Mouse (Mus musculus): Measurements from ENCODE around the gene Wdr74. TPM values are rescaled to one million over a fixed set of nuclear protein-coding genes. Genes with fewer than 3 reads are reported as not detected.

Wdr74 gene
- polyA plus RNA-seq, 1 experiment from 2014 or later, result 36.8 TPM

DNA sequence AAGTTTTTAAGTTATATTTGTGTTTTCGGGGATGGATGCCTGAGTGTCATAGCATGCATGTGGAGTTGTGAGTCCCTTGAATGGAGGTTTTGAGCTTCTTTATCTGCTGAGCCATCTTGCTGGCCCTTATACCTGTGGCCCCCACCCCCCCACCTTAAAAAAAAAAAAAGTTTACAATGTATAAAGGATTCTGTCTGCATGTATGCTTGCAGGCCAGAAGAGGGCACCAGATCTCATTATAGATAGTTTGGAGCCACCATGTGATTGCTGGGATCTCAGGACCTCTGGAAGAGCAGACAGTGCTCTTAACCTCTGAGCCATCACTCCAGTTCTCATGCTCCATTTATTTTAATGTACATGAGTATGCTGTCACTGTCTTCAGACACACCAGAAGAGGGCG is 11.7 kb downstream of the Wdr74 start:
- no peak for DNase-seq
- peak; percentile 31; the same call in 1 of the 2 replicates for ATAC-seq

DNA sequence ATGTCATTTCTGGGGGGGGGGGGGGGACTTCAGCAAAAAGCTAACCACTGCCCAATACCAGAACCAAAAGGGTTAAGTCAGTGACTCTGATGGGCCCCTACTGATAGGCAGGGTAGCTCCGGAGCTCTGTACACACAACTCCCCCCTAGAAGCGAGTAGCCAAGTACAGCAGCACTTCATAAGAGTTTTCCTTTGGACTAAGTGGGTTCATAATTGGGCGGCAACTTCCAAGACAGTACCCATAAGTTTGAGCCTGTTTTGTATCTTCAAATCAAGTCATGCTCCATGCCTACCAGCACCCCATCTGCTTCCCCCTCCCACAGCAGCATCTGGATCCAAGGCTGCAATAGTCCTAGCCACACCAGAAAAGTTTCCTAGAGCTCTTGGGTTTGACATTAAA is 20.0 kb downstream of the Wdr74 start:
- Histone ChIP-seq H3K4me2 (ENCODE audit: low read depth, low read length) (peak overlapping the region; percentile 86), H3K9ac (replicated peaks) (peak overlapping the region; percentile 97), H3K4me1 (ENCODE audit: insufficient read depth) (peaks cover 27% of the 10 kb centered on the region), H3K4me3 (ENCODE audit: low read depth, low read length) (0 out of 2 replicates have a peak overlapping the region, but pooled peaks have one; percentile 94), H3K27me3 (ENCODE audit: insufficient read depth, low read length) (no peaks in the 10 kb centered on the region), H3K36me3 (replicated peaks; ENCODE audit: insufficient read depth, low read length) (peaks cover 44% of the 10 kb centered on the region), H3K9me3 (ENCODE audit: low read length) (no peaks in the 10 kb centered on the region), H3K27ac (ENCODE audit: low read depth) (no peak overlapping the region; the same call in 1 of the 2 replicates)
- 53% methylated on average over 3 of the region's 3 CpGs for WGBS (ENCODE audit: insufficient replicate concordance)
- no peak for TF ChIP-seq CTCF (IDR thresholded peaks at IDR 0.05; ENCODE audit: low read depth)
- no peak for TF ChIP-seq EP300 (IDR thresholded peaks at IDR 0.05; ENCODE audit: low read depth)
- no peak for DNase-seq
- ATAC-seq, result no peak

More for the DNA sequence above, 11.7 kb downstream of the Wdr74 start:
- WGBS (ENCODE audit: insufficient replicate concordance), result 63% methylated on average over 2 of the region's 2 CpGs
- H3K9ac ChIP-seq (replicated peaks), result no peak overlapping the region
- peaks cover 81% of the 10 kb centered on the region for H3K36me3 ChIP-seq (replicated peaks; ENCODE audit: insufficient read depth, low read length)
- H3K4me1 ChIP-seq (ENCODE audit: insufficient read depth), result peaks cover 8% of the 10 kb centered on the region; the same call in 1 of the 2 replicates
- no peak overlapping the region for H3K27ac ChIP-seq (ENCODE audit: low read depth)
- TF ChIP-seq EP300 (IDR thresholded peaks at IDR 0.05; ENCODE audit: low read depth) (no peak), CTCF (IDR thresholded peaks at IDR 0.05; ENCODE audit: low read depth) (peak; percentile 63)
- H3K4me2 ChIP-seq (ENCODE audit: low read depth, low read length), result no peak overlapping the region
- H3K9me3 ChIP-seq (ENCODE audit: low read length), result no peaks in the 10 kb centered on the region
- no peak overlapping the region for H3K4me3 ChIP-seq (ENCODE audit: low read depth, low read length)
- H3K27me3 ChIP-seq (ENCODE audit: insufficient read depth, low read length), result no peaks in the 10 kb centered on the region

DNA sequence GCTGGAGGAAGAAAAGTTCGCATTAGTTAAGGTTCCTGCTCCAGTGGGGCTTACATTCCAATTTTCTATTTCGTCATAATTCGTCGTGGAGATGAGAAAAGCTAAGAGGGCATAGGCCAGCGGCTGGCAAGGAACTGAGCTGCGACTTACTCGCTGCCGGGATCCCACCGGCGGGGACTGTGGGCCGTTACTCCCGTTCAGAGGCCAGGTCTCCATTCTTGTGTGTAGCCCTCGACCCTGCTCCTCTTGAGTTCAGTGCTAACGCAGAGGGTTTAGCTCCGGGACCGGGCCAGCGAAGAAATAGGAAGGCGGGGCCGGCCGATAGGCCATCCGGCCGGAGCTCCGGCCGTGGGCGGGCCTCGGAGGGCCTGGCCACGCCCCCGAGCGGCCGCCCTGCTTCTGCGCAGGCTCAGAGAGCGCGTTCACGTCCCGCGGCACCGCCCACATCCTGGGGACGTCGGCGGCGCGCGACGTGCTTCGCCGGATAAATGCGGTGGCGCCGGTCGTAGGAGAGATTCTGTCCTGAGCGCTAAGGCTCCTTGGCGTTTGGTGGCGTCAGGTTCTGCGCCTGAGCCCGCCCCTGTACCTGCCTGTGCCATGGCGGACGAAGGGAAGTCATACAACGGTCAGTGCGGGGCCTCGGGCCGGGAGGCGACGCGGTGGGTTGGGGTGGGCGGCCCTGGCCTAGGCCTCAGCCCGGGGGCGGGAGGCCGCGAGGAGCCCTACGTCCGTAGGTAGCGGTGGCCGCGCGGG is 21.2 kb downstream of the Wdr74 start, which contains the start of gene Nxf1:
Gene Nxf1, plus strand, starts transcription at position 439 of the 753 bp plus-strand sequence.
- H3K27ac ChIP-seq (ENCODE audit: low read depth), result peak within 1 kb of the TSS; percentile 94
- H3K9me3 ChIP-seq (ENCODE audit: low read length), result no peaks in the 10 kb centered on the region
- H3K36me3 ChIP-seq (replicated peaks; ENCODE audit: insufficient read depth, low read length), result peaks cover 34% of the 10 kb centered on the region
- peaks cover 27% of the 10 kb centered on the region for H3K4me1 ChIP-seq (ENCODE audit: insufficient read depth)
- under 1% methylated on average over 71 of the region's 75 CpGs for WGBS (ENCODE audit: insufficient replicate concordance)
- DNase-seq (peak; percentile 97), ATAC-seq (peak; percentile 96)
- H3K4me3 ChIP-seq (ENCODE audit: low read depth, low read length), result peak within 1 kb of the TSS; percentile 94
- no peak for TF ChIP-seq EP300 (IDR thresholded peaks at IDR 0.05; ENCODE audit: low read depth)
- no peak for TF ChIP-seq CTCF (IDR thresholded peaks at IDR 0.05; ENCODE audit: low read depth)
- H3K4me2 ChIP-seq (ENCODE audit: low read depth, low read length), result peak within 1 kb of the TSS; percentile 86
- H3K9ac ChIP-seq (replicated peaks), result peak within 1 kb of the TSS; percentile 97
- no peaks in the 10 kb centered on the region for H3K27me3 ChIP-seq (ENCODE audit: insufficient read depth, low read length)

DNA sequence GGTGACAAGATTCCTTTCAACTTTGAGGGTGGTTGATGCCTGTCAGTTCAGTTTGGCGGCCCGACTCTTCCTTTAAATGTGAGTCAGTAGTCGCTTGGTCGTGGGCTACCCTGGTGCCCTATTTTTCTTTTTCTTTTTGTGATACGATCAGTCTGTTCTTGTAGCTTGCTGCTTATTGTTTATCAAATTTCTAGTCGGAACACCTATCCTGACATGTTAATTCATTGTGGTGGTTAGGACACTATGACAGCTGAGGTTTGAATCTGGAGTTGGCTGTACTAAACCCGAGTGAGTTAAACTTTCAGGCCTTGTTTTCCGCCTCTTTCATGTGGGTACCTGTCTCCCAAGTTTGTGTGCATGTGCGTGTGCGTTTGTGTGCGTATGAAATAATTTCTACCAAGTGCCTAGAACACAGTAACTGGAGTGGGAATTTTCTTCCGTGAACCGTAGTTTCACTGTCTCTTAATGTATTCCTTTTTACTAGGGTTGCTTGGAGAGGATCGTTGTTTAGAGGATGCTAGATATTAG is 21.9 kb downstream of the Wdr74 start:
- H3K4me1 ChIP-seq (ENCODE audit: insufficient read depth), result peaks cover 27% of the 10 kb centered on the region
- 2% methylated on average over 14 of the region's 14 CpGs for WGBS (ENCODE audit: insufficient replicate concordance)
- peak overlapping the region; percentile 97 for H3K9ac ChIP-seq (replicated peaks)
- peak overlapping the region; percentile 86 for H3K4me2 ChIP-seq (ENCODE audit: low read depth, low read length)
- H3K27me3 ChIP-seq (ENCODE audit: insufficient read depth, low read length), result no peaks in the 10 kb centered on the region
- ATAC-seq, result no peak
- peak overlapping the region; percentile 94 for H3K27ac ChIP-seq (ENCODE audit: low read depth)
- H3K4me3 ChIP-seq (ENCODE audit: low read depth, low read length), result peak overlapping the region; percentile 94
- TF ChIP-seq EP300 (IDR thresholded peaks at IDR 0.05; ENCODE audit: low read depth) (no peak), CTCF (IDR thresholded peaks at IDR 0.05; ENCODE audit: low read depth) (no peak)
- DNase-seq, result no peak
- H3K36me3 ChIP-seq (replicated peaks; ENCODE audit: insufficient read depth, low read length), result peaks cover 34% of the 10 kb centered on the region
- H3K9me3 ChIP-seq (ENCODE audit: low read length), result no peaks in the 10 kb centered on the region

DNA sequence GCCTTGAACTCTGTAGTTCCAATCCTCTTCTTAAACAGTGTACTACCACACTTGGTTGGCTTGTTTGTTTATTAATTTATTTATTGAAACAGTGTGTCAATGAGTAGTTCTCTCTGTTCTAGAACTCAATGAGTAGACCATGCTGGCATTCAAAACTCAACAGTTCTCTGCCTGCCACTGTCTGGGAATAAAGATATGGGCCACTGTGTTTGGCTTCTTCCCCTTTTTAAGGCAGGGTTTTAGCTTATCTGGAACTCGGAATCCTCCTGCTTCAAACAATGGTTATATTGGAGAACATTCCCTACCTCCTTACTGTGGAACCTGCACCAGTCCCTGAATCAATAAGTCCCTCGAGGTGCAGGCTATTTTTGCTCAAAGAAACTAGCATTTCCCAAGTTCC is 23.3 kb downstream of the Wdr74 start:
- 43% methylated on average over 2 of the region's 2 CpGs for WGBS (ENCODE audit: insufficient replicate concordance)
- peak overlapping the region; percentile 86 for H3K4me2 ChIP-seq (ENCODE audit: low read depth, low read length)
- peaks cover 27% of the 10 kb centered on the region for H3K4me1 ChIP-seq (ENCODE audit: insufficient read depth)
- H3K4me3 ChIP-seq (ENCODE audit: low read depth, low read length), result peak overlapping the region; percentile 94; the same call in 1 of the 2 replicates
- H3K9ac ChIP-seq (replicated peaks), result peak overlapping the region; percentile 97; the same call in 1 of the 2 replicates
- ATAC-seq (no peak), DNase-seq (no peak)
- H3K9me3 ChIP-seq (ENCODE audit: low read length), result no peaks in the 10 kb centered on the region
- H3K36me3 ChIP-seq (replicated peaks; ENCODE audit: insufficient read depth, low read length), result peaks cover 36% of the 10 kb centered on the region
- 0 out of 2 replicates have a peak overlapping the region, but pooled peaks have one; percentile 5 for H3K27ac ChIP-seq (ENCODE audit: low read depth)
- TF ChIP-seq CTCF (IDR thresholded peaks at IDR 0.05; ENCODE audit: low read depth), result no peak
- no peaks in the 10 kb centered on the region for H3K27me3 ChIP-seq (ENCODE audit: insufficient read depth, low read length)

DNA sequence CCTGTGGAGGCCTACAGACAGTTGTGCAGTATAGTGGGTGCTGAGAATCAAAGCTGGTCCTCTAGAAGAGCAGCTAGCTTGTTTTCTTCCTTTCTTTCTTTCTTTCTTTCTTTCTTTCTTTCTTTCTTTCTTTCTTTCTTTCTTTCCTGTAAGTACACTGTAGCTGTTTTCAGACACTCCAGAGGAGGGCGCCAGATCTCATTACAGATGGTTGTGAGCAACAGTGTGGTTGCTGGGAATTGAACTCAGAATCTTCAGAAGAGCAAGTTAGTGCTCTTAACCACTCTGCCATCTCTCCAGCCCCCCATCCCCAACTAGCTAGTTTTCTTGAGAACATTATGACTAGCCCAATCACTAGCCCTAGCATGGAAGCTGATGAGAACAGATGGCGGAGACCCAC is 25.1 kb downstream of the Wdr74 start:
- H3K27ac ChIP-seq (ENCODE audit: low read depth), result no peak overlapping the region
- H3K9me3 ChIP-seq (ENCODE audit: low read length), result no peaks in the 10 kb centered on the region; the same call in 1 of the 2 replicates
- no peak for DNase-seq
- ATAC-seq, result no peak
- TF ChIP-seq CTCF (IDR thresholded peaks at IDR 0.05; ENCODE audit: low read depth), result peak; percentile 45
- TF ChIP-seq EP300 (IDR thresholded peaks at IDR 0.05; ENCODE audit: low read depth), result no peak
- 93% methylated on average over 2 of the region's 2 CpGs for WGBS (ENCODE audit: insufficient replicate concordance)
- H3K27me3 ChIP-seq (ENCODE audit: insufficient read depth, low read length), result no peaks in the 10 kb centered on the region
- no peak overlapping the region for H3K4me3 ChIP-seq (ENCODE audit: low read depth, low read length)
- H3K36me3 ChIP-seq (replicated peaks; ENCODE audit: insufficient read depth, low read length), result peaks cover 39% of the 10 kb centered on the region
- H3K4me2 ChIP-seq (ENCODE audit: low read depth, low read length), result no peak overlapping the region
- H3K4me1 ChIP-seq (ENCODE audit: insufficient read depth), result peaks cover 19% of the 10 kb centered on the region
- no peak overlapping the region for H3K9ac ChIP-seq (replicated peaks)

Measured in liver, postnatal 0 days (tissue).